Mouse (Mus musculus): ENCODE measurements around the gene Zfp384.
A peak's percentile ranks its signal among the peaks of the same experiment; 100 is the strongest.

Zfp384 gene

GRCm38 (mm10) chr6:125081394-125081793 is 72.4 kb downstream of the Zfp384 start:
- no peak for DNase-seq (ENCODE audit: low read depth in 1 of 2, low spot score in 2 of 2)

GRCm38 (mm10) chr6:125081797-125082560 is 73.0 kb downstream of the Zfp384 start:
- DNase-seq (ENCODE audit: low read depth in 1 of 2, low spot score in 2 of 2): no peak

GRCm38 (mm10) chr6:125082801-125083386 is 73.9 kb downstream of the Zfp384 start:
- DNase-seq (ENCODE audit: low read depth in 1 of 2, low spot score in 2 of 2): no peak

GRCm38 (mm10) chr6:125084424-125084823 is 75.5 kb downstream of the Zfp384 start:
- peak in 1 of 2 experiments; percentile 39 for DNase-seq (ENCODE audit: low read depth in 1 of 2, low spot score in 2 of 2)
